Mouse (Mus musculus): ENCODE results near the gene Atp8b3.

DNA sequence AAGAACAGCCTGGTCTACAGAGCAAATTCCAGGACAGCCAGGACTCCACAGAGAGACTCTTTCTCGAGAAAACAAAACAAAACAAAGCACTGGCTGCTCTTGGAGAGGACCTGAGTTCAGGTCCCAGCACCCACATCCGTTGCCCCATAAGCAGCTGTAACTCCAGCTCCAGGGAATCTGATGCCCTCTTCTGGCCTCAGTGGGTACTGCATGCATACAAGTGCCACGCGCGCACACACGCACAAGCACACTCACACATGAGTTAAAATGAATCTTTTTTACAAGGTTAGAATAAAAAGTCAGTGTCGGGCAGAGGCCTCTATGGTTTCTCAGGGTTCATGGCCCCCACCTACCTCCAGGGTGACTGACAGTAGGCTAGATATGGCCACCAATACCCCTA lies 15.6 kb downstream of the Atp8b3 start:
- TF ChIP-seq CTCF (IDR thresholded peaks at IDR 0.05; ENCODE audit: borderline replicate concordance, control insufficient read depth, extremely low read depth, insufficient read depth, low read length, poor library complexity), result peak; percentile 52; the same call in 1 of the 2 replicates
- TF ChIP-seq POLR2A (IDR thresholded peaks at IDR 0.05; ENCODE audit: control insufficient read depth, extremely low read depth, insufficient read depth, low read length, poor library complexity), result no peak
